Comparison of ENCODE assay signal across 9 mouse cellular contexts in genomic region chr13:54242380-54242779, GRCm38 (mm10). TPM values are rescaled to one million over a fixed set of nuclear protein-coding genes. Genes with fewer than 3 reads are reported as not detected.
DNase-seq lines count a peak whose midpoint lies in the region; ATAC-seq and TF ChIP-seq lines count a peak whose summit lies in the region.
"Had no signal": no experiment of that assay in that cellular context is flagged by ENCODE, and none has a peak within 500 bp of the region (broad histone marks: within the 10 kb centered on the region; RNA-seq: fewer than 3 reads in every experiment).

No protein-coding gene starts in this region.

- TF ChIP-seq CTCF in stomach, postnatal 0 days (IDR thresholded peaks at IDR 0.05; ENCODE audit: low read depth) = peak; percentile 67

- peak; percentile 13 for DNase-seq in embryonic facial prominence, embryonic 11.5 days (ENCODE audit: low spot score)
- DNase-seq in embryonic facial prominence, embryonic 10.5 days (ENCODE audit: low spot score) = no peak
- DNase-seq in spleen, adult 18-20 months = peak; percentile 23 to 70
- DNase-seq in spleen, adult 12 weeks (ENCODE audit: low spot score) = no peak
- DNase-seq in stomach, postnatal 0 days (ENCODE audit: low spot score) = peak; percentile 44
- no peak for DNase-seq in frontal cortex, postnatal 10 days (ENCODE audit: low spot score in 2 of 2)
- no peak for DNase-seq in yolk sac, embryonic 10.5 days (ENCODE audit: low spot score)

- H3K4me1 ChIP-seq in embryonic facial prominence, embryonic 11.5 days (ENCODE audit: control insufficient read depth, insufficient read depth, low read length) = no peaks in the 10 kb centered on the region
- 0 out of 2 replicates have a peak, but pooled peaks cover 3% of the 10 kb centered on the region for H3K4me1 ChIP-seq in embryonic facial prominence, embryonic 10.5 days
- peaks cover 3% of the 10 kb centered on the region; the same call in 1 of the 2 replicates for H3K4me1 ChIP-seq in stomach, postnatal 0 days (replicated peaks; ENCODE audit: control insufficient read depth, insufficient read depth)

- no peak for ATAC-seq in embryonic facial prominence, embryonic 11.5 days (replicated peaks; ENCODE audit: insufficient number of reproducible peaks, low FRiP score, low TSS enrichment, low read depth)
- ATAC-seq in hematopoietic stem cell, adult 5-6 weeks (replicated peaks in 1 of 2; ENCODE audit: insufficient read depth in 1 of 2, low FRiP score in 2 of 2, low TSS enrichment in 1 of 2, low read depth in 1 of 2, poor library complexity in 2 of 2, severe bottlenecking in 2 of 2) = 0 out of 4 replicates have a peak, but pooled peaks have one; percentile 22 to 36
- ATAC-seq in stomach, postnatal 0 days (ENCODE audit: low FRiP score, low TSS enrichment) = no peak

- no peak overlapping the region for H3K9ac ChIP-seq in embryonic facial prominence, embryonic 11.5 days (replicated peaks; ENCODE audit: low read length)
- H3K9ac ChIP-seq in stomach, postnatal 0 days (ENCODE audit: low read length) = no peak overlapping the region
- H3K9ac ChIP-seq: lung, embryonic 15.5 days had no signal

- no peak overlapping the region for H3K4me2 ChIP-seq in embryonic facial prominence, embryonic 11.5 days (ENCODE audit: low read depth, low read length)
- no peak overlapping the region for H3K4me2 ChIP-seq in stomach, postnatal 0 days (replicated peaks; ENCODE audit: low read depth)
- H3K4me2 ChIP-seq: lung, embryonic 15.5 days had no signal

- H3K36me3 ChIP-seq in embryonic facial prominence, embryonic 11.5 days (replicated peaks; ENCODE audit: control insufficient read depth, insufficient read depth, low read depth, low read length) = no peaks in the 10 kb centered on the region
- H3K36me3 ChIP-seq in embryonic facial prominence, embryonic 10.5 days (replicated peaks) = no peaks in the 10 kb centered on the region
- H3K36me3 ChIP-seq in stomach, postnatal 0 days (ENCODE audit: control insufficient read depth, insufficient read depth, low read length) = no peaks in the 10 kb centered on the region
- H3K36me3 ChIP-seq: lung, embryonic 15.5 days had no signal

- no peak overlapping the region for H3K4me3 ChIP-seq in embryonic facial prominence, embryonic 11.5 days (ENCODE audit: low read depth, low read length)
- H3K4me3 ChIP-seq in embryonic facial prominence, embryonic 10.5 days = no peak overlapping the region
- H3K4me3 ChIP-seq in stomach, postnatal 0 days (ENCODE audit: low read depth, low read length) = no peak overlapping the region
- H3K4me3 ChIP-seq: lung, embryonic 15.5 days had no signal

- H3K9me3 ChIP-seq in embryonic facial prominence, embryonic 11.5 days (replicated peaks; ENCODE audit: control insufficient read depth, low read length) = no peaks in the 10 kb centered on the region
- no peaks in the 10 kb centered on the region for H3K9me3 ChIP-seq in embryonic facial prominence, embryonic 10.5 days
- no peaks in the 10 kb centered on the region for H3K9me3 ChIP-seq in stomach, postnatal 0 days (ENCODE audit: control insufficient read depth, low read length)
- H3K9me3 ChIP-seq: lung, embryonic 15.5 days had no signal

- WGBS in embryonic facial prominence, embryonic 11.5 days = 70% methylated on average over 5 of the region's 5 CpGs
- 68% methylated on average over 5 of the region's 5 CpGs for WGBS in embryonic facial prominence, embryonic 10.5 days
- WGBS in stomach, postnatal 0 days = 53% methylated on average over 5 of the region's 5 CpGs

- no peak overlapping the region for H3K27ac ChIP-seq in embryonic facial prominence, embryonic 11.5 days (replicated peaks; ENCODE audit: low read depth, low read length)
- no peak overlapping the region for H3K27ac ChIP-seq in embryonic facial prominence, embryonic 10.5 days (replicated peaks)
- no peak overlapping the region for H3K27ac ChIP-seq in stomach, postnatal 0 days (replicated peaks)
- H3K27ac ChIP-seq: lung, embryonic 15.5 days had no signal

- H3K27me3 ChIP-seq in embryonic facial prominence, embryonic 11.5 days (ENCODE audit: control insufficient read depth, insufficient read depth, low read length) = no peaks in the 10 kb centered on the region
- no peaks in the 10 kb centered on the region for H3K27me3 ChIP-seq in embryonic facial prominence, embryonic 10.5 days (replicated peaks; ENCODE audit: low read depth, poor library complexity, severe bottlenecking)
- no peaks in the 10 kb centered on the region for H3K27me3 ChIP-seq in stomach, postnatal 0 days (ENCODE audit: control insufficient read depth, insufficient read depth, low read length)
- H3K27me3 ChIP-seq: lung, embryonic 15.5 days had no signal

- no peak for TF ChIP-seq EP300 in stomach, postnatal 0 days (optimal IDR thresholded peaks at IDR 0.05)

RNA-seq across cellular contexts. Expression of gene Hrh2, which starts 50.5 kb away (rescaled TPM):
- 0.06 and 0.07 TPM in 2 replicates for polyA plus RNA-seq in embryonic facial prominence, embryonic 11.5 days (2014; fragmentation: Nextera tagmentation; extraction: Ambion mirVana)
- polyA plus RNA-seq in embryonic facial prominence, embryonic 10.5 days (2016; fragmentation: Nextera tagmentation; extraction: Ambion mirVana) = not detected in 2 replicates
- total RNA-seq in hematopoietic stem cell, adult 5-6 weeks (2017) = 5.7 and 5.9 TPM in 2 replicates
- 2.6 and 3.6 TPM in 2 replicates for polyA plus RNA-seq in stomach, postnatal 0 days (2015; fragmentation: Nextera tagmentation; extraction: Ambion mirVana)

Comparison
In these comparisons a context has a peak if more than half of its experiments do, and no peak if none do; other contexts are left out.
1. DNase-seq: peak in embryonic facial prominence, embryonic 11.5 days (single experiment), spleen, adult 18-20 months (2 of 2) and stomach, postnatal 0 days (single experiment); none in embryonic facial prominence, embryonic 10.5 days (single experiment), spleen, adult 12 weeks (single experiment), frontal cortex, postnatal 10 days (0 of 2) and yolk sac, embryonic 10.5 days (single experiment).
2. ATAC-seq: peak in hematopoietic stem cell, adult 5-6 weeks (2 of 2); none in embryonic facial prominence, embryonic 11.5 days (single experiment) and stomach, postnatal 0 days (single experiment).